In genomic region chr17:35919060-35919715, GRCm38 (mm10) we compare ENCODE assay signal across 8 mouse cellular contexts. TPM values are rescaled to one million over a fixed set of nuclear protein-coding genes. Genes with fewer than 3 reads are reported as not detected.
DNase-seq lines count a peak whose midpoint lies in the region; ATAC-seq and TF ChIP-seq lines count a peak whose summit lies in the region.

No protein-coding gene starts in this region.

- peak overlapping the region; percentile 98 for H3K27ac ChIP-seq in hindbrain, postnatal 0 days
- H3K27ac ChIP-seq in left cerebral cortex, adult 2 months: peak overlapping the region; percentile 100

- no peak for TF ChIP-seq CTCF in hindbrain, postnatal 0 days (IDR thresholded peaks at IDR 0.05; ENCODE audit: low read depth)
- TF ChIP-seq CTCF in left cerebral cortex, adult 2 months (IDR thresholded peaks at IDR 0.05): no peak

- H3K9ac ChIP-seq in hindbrain, postnatal 0 days (replicated peaks; ENCODE audit: low read length): peak overlapping the region; percentile 97

- ATAC-seq in hindbrain, postnatal 0 days: peak; percentile 64
- ATAC-seq in megakaryocyte, adult 5-6 weeks (ENCODE audit: poor library complexity, severe bottlenecking): peak; percentile 47

- peak overlapping the region; percentile 73 for H3K4me3 ChIP-seq in hindbrain, postnatal 0 days (ENCODE audit: low read length)
- peak overlapping the region; percentile 75 for H3K4me3 ChIP-seq in left cerebral cortex, adult 2 months

- peak; percentile 92 for DNase-seq in WW6 (ENCODE audit: low read depth, low spot score)
- DNase-seq in cerebellum, postnatal 4 days (ENCODE audit: low spot score in 2 of 2): peak; percentile 70 to 90
- peak; percentile 98 for DNase-seq in gastrocnemius, adult 18-20 months (ENCODE audit: low spot score)
- peak; percentile 99 for DNase-seq in hindbrain, postnatal 0 days (ENCODE audit: low spot score)
- DNase-seq in left cerebral cortex, adult 2 months (ENCODE audit: extremely low spot score in 1 of 2, low spot score in 2 of 2): peak; percentile 86 to 91
- peak; percentile 91 to 94 for DNase-seq in right cerebral cortex, adult 2 months (ENCODE audit: low spot score in 2 of 2)
- peak; percentile 97 for DNase-seq in urinary bladder, postnatal 14 days (ENCODE audit: low spot score)

- peak overlapping the region; percentile 90 for H3K4me2 ChIP-seq in hindbrain, postnatal 0 days (ENCODE audit: low read depth, low read length)

- no peaks in the 10 kb centered on the region for H3K27me3 ChIP-seq in hindbrain, postnatal 0 days (ENCODE audit: insufficient read depth, low read length)

- peaks cover 13% of the 10 kb centered on the region for H3K36me3 ChIP-seq in hindbrain, postnatal 0 days (ENCODE audit: insufficient read depth, low read length)

- H3K4me1 ChIP-seq in hindbrain, postnatal 0 days (ENCODE audit: insufficient read depth, low read length): peaks cover 28% of the 10 kb centered on the region

- no peaks in the 10 kb centered on the region for H3K9me3 ChIP-seq in hindbrain, postnatal 0 days (ENCODE audit: low read length)

- intact Hi-C loops in left cerebral cortex, adult 2 months (cut with DNase I): loop anchor here (5.0 kb wide), 1 partner anchor 82 kb away; the partner anchor contains the start of gene Tubb5

- WGBS in hindbrain, postnatal 0 days: 8% methylated on average over 7 of the region's 7 CpGs

RNA-seq across cellular contexts. Expression of gene Ppp1r10, which starts 3.0 kb away (rescaled TPM):
- 10 to 100 TPM; 23.2 to 43.9 TPM for total RNA-seq in gastrocnemius, adult 18-20 months (2021)
- 37.5 and 44.0 TPM in 2 replicates for total RNA-seq in hindbrain, postnatal 0 days (2014; rRNA removed)
- polyA plus RNA-seq in hindbrain, postnatal 0 days (2015; fragmentation: Nextera tagmentation; extraction: Ambion mirVana): 20.3 and 22.5 TPM in 2 replicates
- 10 to 100 TPM; 68.8 to 70.6 TPM for total RNA-seq in left cerebral cortex, adult 2 months (2021)
- total RNA-seq in megakaryocyte, adult 5-6 weeks (2015): 82.4 and 93.7 TPM in 2 replicates
- 131 and 157 TPM in 2 replicates for total RNA-seq in megakaryocyte, adult 5-6 weeks (2017)

RNA-seq across cellular contexts. Expression of gene Mrps18b, which starts 3.0 kb away (rescaled TPM):
- total RNA-seq in gastrocnemius, adult 18-20 months (2021): 10 to 100 TPM; 61.6 to 62.4 TPM
- 42.9 and 45.9 TPM in 2 replicates for total RNA-seq in hindbrain, postnatal 0 days (2014; rRNA removed)
- polyA plus RNA-seq in hindbrain, postnatal 0 days (2015; fragmentation: Nextera tagmentation; extraction: Ambion mirVana): 66.6 and 72.2 TPM in 2 replicates
- total RNA-seq in left cerebral cortex, adult 2 months (2021): 10 to 100 TPM; 38.0 to 44.3 TPM
- total RNA-seq in megakaryocyte, adult 5-6 weeks (2015): 29.2 and 35.9 TPM in 2 replicates
- total RNA-seq in megakaryocyte, adult 5-6 weeks (2017): 25.0 and 28.9 TPM in 2 replicates

RNA-seq across cellular contexts. Expression of gene Atat1, which starts 9.3 kb away (rescaled TPM):
- 1 to 10 TPM; 3.9 to 4.8 TPM for total RNA-seq in gastrocnemius, adult 18-20 months (2021)
- 163 and 169 TPM in 2 replicates for total RNA-seq in hindbrain, postnatal 0 days (2014; rRNA removed)
- polyA plus RNA-seq in hindbrain, postnatal 0 days (2015; fragmentation: Nextera tagmentation; extraction: Ambion mirVana): 222 and 225 TPM in 2 replicates
- 10 to 100 TPM; 51.8 to 63.6 TPM for total RNA-seq in left cerebral cortex, adult 2 months (2021)
- total RNA-seq in megakaryocyte, adult 5-6 weeks (2015): 8.7 and 10.1 TPM in 2 replicates
- total RNA-seq in megakaryocyte, adult 5-6 weeks (2017): 5.2 and 7.6 TPM in 2 replicates

RNA-seq across cellular contexts. Expression of gene 2310061I04Rik, which starts 22.0 kb away (rescaled TPM):
- 10 to 100 TPM; 78.6 to 79.3 TPM for total RNA-seq in gastrocnemius, adult 18-20 months (2021)
- 39.8 and 49.2 TPM in 2 replicates for total RNA-seq in hindbrain, postnatal 0 days (2014; rRNA removed)
- polyA plus RNA-seq in hindbrain, postnatal 0 days (2015; fragmentation: Nextera tagmentation; extraction: Ambion mirVana): 69.0 and 74.3 TPM in 2 replicates
- 10 to 100 TPM; 58.9 to 59.3 TPM for total RNA-seq in left cerebral cortex, adult 2 months (2021)
- 28.4 and 31.8 TPM in 2 replicates for total RNA-seq in megakaryocyte, adult 5-6 weeks (2015)
- 3.5 and 9.8 TPM in 2 replicates for total RNA-seq in megakaryocyte, adult 5-6 weeks (2017)

RNA-seq across cellular contexts. Expression of gene Dhx16, which starts 39.6 kb away (rescaled TPM):
- total RNA-seq in gastrocnemius, adult 18-20 months (2021): 10 to 100 TPM; 11.7 to 14.1 TPM
- total RNA-seq in hindbrain, postnatal 0 days (2014; rRNA removed): 31.3 and 33.2 TPM in 2 replicates
- 22.9 and 23.1 TPM in 2 replicates for polyA plus RNA-seq in hindbrain, postnatal 0 days (2015; fragmentation: Nextera tagmentation; extraction: Ambion mirVana)
- total RNA-seq in left cerebral cortex, adult 2 months (2021): 10 to 100 TPM; 30.0 to 39.7 TPM
- total RNA-seq in megakaryocyte, adult 5-6 weeks (2015): 87.6 and 118 TPM in 2 replicates
- 65.9 and 72.8 TPM in 2 replicates for total RNA-seq in megakaryocyte, adult 5-6 weeks (2017)

Comparison
In these comparisons a context has a peak if more than half of its experiments do, and no peak if none do; other contexts are left out.
1. Peak in every context shown above with its lines: DNase-seq, ATAC-seq, H3K4me3 ChIP-seq and H3K27ac ChIP-seq.
2. RNA of gene Atat1, which starts 9.3 kb away (total RNA-seq): 163 to 169 TPM in hindbrain, postnatal 0 days and 51.8 to 63.6 TPM in left cerebral cortex, adult 2 months; 5.2 to 10.1 TPM in megakaryocyte, adult 5-6 weeks and 3.9 to 4.8 TPM in gastrocnemius, adult 18-20 months; every median in the first group is over 4 times any median in the second.